Mouse (Mus musculus) myocyte (in vitro differentiated cells): ENCODE measurements at regions not wholly inside any gene's neighbourhood (a gene's known extent, or its start where the extent isn't known, plus 50 kb on each side); places are given as distances from the start of the nearest gene placed in this dataset.

Source experiments
- CEBPB ChIP-seq: IDR thresholded peaks from 2 replicates; pipeline ENCODE4 v1.6.1; 2011; ENCODE audit warnings: mild to moderate bottlenecking, moderate library complexity; ENCODE audit not compliant: poor library complexity, insufficient read depth, severe bottlenecking
- MAX ChIP-seq: IDR thresholded peaks from one replicate; pipeline ENCODE4 v1.6.1; 2011; ENCODE audit warnings: low read depth, mild to moderate bottlenecking, control low read depth
- MYOD1 ChIP-seq, 3 experiments: IDR thresholded peaks; one replicate each; pipeline ENCODE4 v1.6.1; 2011; ENCODE audit warnings: control low read depth in 2 of 3, low read depth in 2 of 3, mild to moderate bottlenecking in 2 of 3, moderate library complexity in 1 of 3; ENCODE audit not compliant: insufficient read length in 2 of 3, control insufficient read depth in 1 of 3
- MYOG ChIP-seq, 3 experiments: IDR thresholded peaks; one replicate each; pipeline ENCODE4 v1.6.1; 2011; ENCODE audit warnings: control low read depth in 2 of 3, low read depth in 2 of 3, mild to moderate bottlenecking in 2 of 3; ENCODE audit not compliant: insufficient read length in 2 of 3, control insufficient read depth in 1 of 3, insufficient read depth in 1 of 3
- POLR2A ChIP-seq: IDR thresholded peaks from one replicate; pipeline ENCODE4 v1.6.1; 2011; ENCODE audit warnings: low read depth, mild to moderate bottlenecking, control low read depth, moderate library complexity; ENCODE audit not compliant: insufficient read length
- POLR2AphosphoS2 ChIP-seq: IDR thresholded peaks from one replicate; pipeline ENCODE4 v1.6.1; 2011; ENCODE audit warnings: low read depth, control low read depth; ENCODE audit not compliant: insufficient read length
- TCF3 ChIP-seq: IDR thresholded peaks from one replicate; pipeline ENCODE4 v1.6.1; 2011; ENCODE audit warnings: low read depth, control low read depth; ENCODE audit not compliant: insufficient read length

DNA sequence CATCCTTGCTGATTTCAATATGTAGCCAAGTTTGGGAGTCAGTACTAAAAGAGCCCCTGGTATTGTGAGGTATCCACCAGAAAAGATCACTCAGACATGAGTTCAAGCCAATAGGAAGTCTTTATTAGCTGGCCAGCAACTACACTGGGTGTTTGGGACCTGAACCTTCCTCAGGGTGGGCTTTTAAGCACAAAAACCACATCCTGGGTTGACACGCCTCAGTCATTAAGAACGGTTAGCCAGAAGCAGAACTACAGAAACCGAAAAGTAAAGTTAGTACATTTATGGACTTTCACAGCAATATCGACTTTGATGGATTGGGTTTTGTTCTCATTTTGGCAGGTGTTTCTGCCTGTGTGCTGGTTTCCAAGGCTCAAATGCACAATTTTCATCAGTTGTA lies 124.1 kb downstream of the Olfr721-ps1 start:
- TF ChIP-seq MYOG (IDR thresholded peaks at IDR 0.05; ENCODE audit: control insufficient read depth in 1 of 3, insufficient read depth in 1 of 3, insufficient read length in 2 of 3, low read depth in 2 of 3) = no peak
- TF ChIP-seq POLR2AphosphoS2 = no peak
- no peak for TF ChIP-seq TCF3
- no peak for TF ChIP-seq POLR2A
- TF ChIP-seq MAX = no peak
- no peak for TF ChIP-seq MYOD1 (IDR thresholded peaks at IDR 0.05; ENCODE audit: control insufficient read depth in 1 of 3, insufficient read length in 2 of 3, low read depth in 2 of 3)
- no peak for TF ChIP-seq CEBPB
